ENCODE assay signal across 12 mouse cellular contexts in genomic region chr5:110417756-110418522, GRCm38 (mm10). TPM values are rescaled to one million over a fixed set of nuclear protein-coding genes. Genes with fewer than 3 reads are reported as not detected.
DNase-seq lines count a peak whose midpoint lies in the region; ATAC-seq lines count a peak whose summit lies in the region.
"Had no signal": no experiment of that assay in that cellular context is flagged by ENCODE, and none has a peak within 500 bp of the region (broad histone marks: within the 10 kb centered on the region; RNA-seq: fewer than 3 reads in every experiment).

No protein-coding gene starts in this region.

- no peak; the same call in 1 of the 2 replicates for ATAC-seq in heart, embryonic 15.5 days (replicated peaks; ENCODE audit: insufficient number of reproducible peaks, insufficient read depth, low FRiP score, low read depth)
- ATAC-seq in forebrain, embryonic 11.5 days (replicated peaks; ENCODE audit: low FRiP score): no peak
- ATAC-seq in hindbrain, embryonic 15.5 days (ENCODE audit: low FRiP score, low read depth): no peak
- ATAC-seq in erythroid progenitor cell, adult 5-6 weeks (replicated peaks; ENCODE audit: low FRiP score, poor library complexity, severe bottlenecking): no peak

- intact Hi-C loops in heart, postnatal 36 days (cut with DNase I): no loop called here

- H3K4me1 ChIP-seq in heart, embryonic 15.5 days (replicated peaks): peaks cover 29% of the 10 kb centered on the region
- peaks cover 32% of the 10 kb centered on the region for H3K4me1 ChIP-seq in forebrain, embryonic 11.5 days (replicated peaks; ENCODE audit: control insufficient read depth, insufficient read depth, low read length)
- H3K4me1 ChIP-seq in hindbrain, embryonic 15.5 days (replicated peaks): peaks cover 34% of the 10 kb centered on the region

- no peaks in the 10 kb centered on the region for H3K27me3 ChIP-seq in heart, embryonic 15.5 days
- H3K27me3 ChIP-seq in forebrain, embryonic 11.5 days (ENCODE audit: control insufficient read depth, insufficient read depth, low read length): no peaks in the 10 kb centered on the region
- H3K27me3 ChIP-seq in hindbrain, embryonic 15.5 days: no peaks in the 10 kb centered on the region
- H3K27me3 ChIP-seq: heart, embryonic 13.5 days; megakaryocyte, embryonic 14.5 days had no signal

- H3K9me3 ChIP-seq in heart, embryonic 15.5 days (replicated peaks): no peaks in the 10 kb centered on the region
- H3K9me3 ChIP-seq in forebrain, embryonic 11.5 days (ENCODE audit: control insufficient read depth, low read length): no peaks in the 10 kb centered on the region
- no peaks in the 10 kb centered on the region for H3K9me3 ChIP-seq in hindbrain, embryonic 15.5 days
- H3K9me3 ChIP-seq: heart, embryonic 13.5 days; megakaryocyte, embryonic 14.5 days had no signal

- no peak overlapping the region for H3K4me3 ChIP-seq in heart, embryonic 15.5 days
- no peak overlapping the region for H3K4me3 ChIP-seq in forebrain, embryonic 11.5 days (ENCODE audit: low read depth, low read length)
- no peak overlapping the region for H3K4me3 ChIP-seq in hindbrain, embryonic 15.5 days
- H3K4me3 ChIP-seq: heart, embryonic 13.5 days; megakaryocyte, embryonic 14.5 days had no signal

- H3K4me2 ChIP-seq in heart, embryonic 15.5 days: no peak overlapping the region
- peak overlapping the region; percentile 34; the same call in 1 of the 2 replicates for H3K4me2 ChIP-seq in forebrain, embryonic 11.5 days (ENCODE audit: low read depth, low read length, severe bottlenecking)
- no peak overlapping the region for H3K4me2 ChIP-seq in hindbrain, embryonic 15.5 days
- H3K4me2 ChIP-seq: heart, embryonic 13.5 days had no signal

- DNase-seq in heart, postnatal 36 days: no peak
- peak; percentile 82 to 88 for DNase-seq in adrenal gland, adult (ENCODE audit: inconsistent age in 2 of 2, low spot score in 1 of 2)
- no peak for DNase-seq in forebrain, embryonic 11.5 days (ENCODE audit: low spot score)
- no peak for DNase-seq in ovary, postnatal 14 days (ENCODE audit: low spot score)
- no peak for DNase-seq in kidney, postnatal 36 days
- DNase-seq: kidney, adult 2 months; lung, adult 2 months had no signal

- H3K9ac ChIP-seq in heart, embryonic 15.5 days: no peak overlapping the region
- H3K9ac ChIP-seq in forebrain, embryonic 11.5 days (ENCODE audit: low read length): no peak overlapping the region; the same call in 1 of the 2 replicates
- H3K9ac ChIP-seq in hindbrain, embryonic 15.5 days: no peak overlapping the region
- H3K9ac ChIP-seq: heart, embryonic 13.5 days had no signal

- 56% methylated on average over 14 of the region's 14 CpGs for WGBS in heart, embryonic 15.5 days
- 51% methylated on average over 14 of the region's 14 CpGs for WGBS in forebrain, embryonic 11.5 days
- WGBS in hindbrain, embryonic 15.5 days: 56% methylated on average over 14 of the region's 14 CpGs

- peak overlapping the region; percentile 1; the same call in 1 of the 2 replicates for H3K27ac ChIP-seq in heart, embryonic 15.5 days
- peak overlapping the region; percentile 93; the same call in 1 of the 2 replicates for H3K27ac ChIP-seq in forebrain, embryonic 11.5 days (ENCODE audit: low read depth, low read length)
- H3K27ac ChIP-seq in hindbrain, embryonic 15.5 days (replicated peaks): peak overlapping the region; percentile 71; the same call in 1 of the 2 replicates
- H3K27ac ChIP-seq: heart, embryonic 13.5 days had no signal

- H3K36me3 ChIP-seq in heart, embryonic 15.5 days: 0 out of 2 replicates have a peak, but pooled peaks cover 4% of the 10 kb centered on the region
- no peaks in the 10 kb centered on the region for H3K36me3 ChIP-seq in forebrain, embryonic 11.5 days (ENCODE audit: control insufficient read depth, insufficient read depth, low read length)
- no peaks in the 10 kb centered on the region for H3K36me3 ChIP-seq in hindbrain, embryonic 15.5 days

RNA-seq across cellular contexts. Expression of gene Fbrsl1, which starts 30.4 kb away (rescaled TPM):
- polyA plus RNA-seq in heart, embryonic 15.5 days (2015; fragmentation: Nextera tagmentation; extraction: Ambion mirVana): 6.6 and 11.6 TPM in 2 replicates
- total RNA-seq in heart, postnatal 36 days (2021): 10 to 100 TPM; 38.5 to 50.5 TPM
- polyA plus RNA-seq in forebrain, embryonic 11.5 days (2014; fragmentation: Nextera tagmentation; extraction: Ambion mirVana): 39.5 and 41.1 TPM in 2 replicates
- polyA plus RNA-seq in hindbrain, embryonic 15.5 days (2015; fragmentation: Nextera tagmentation; extraction: Ambion mirVana): 20.8 and 25.1 TPM in 2 replicates
- total RNA-seq in erythroid progenitor cell, adult 5-6 weeks (2015; ENCODE audit: low replicate concordance): 12.6 and 32.4 TPM in 2 replicates
- total RNA-seq in erythroid progenitor cell, adult 5-6 weeks (2017; ENCODE audit: low replicate concordance): 13.6 and 17.1 TPM in 2 replicates

Comparison
In these comparisons a context has a peak if more than half of its experiments do, and no peak if none do; other contexts are left out.
1. H3K27ac ChIP-seq: peak in every context shown above with its lines; median percentile 93 in forebrain, embryonic 11.5 days; 71 in hindbrain, embryonic 15.5 days; 1 in heart, embryonic 15.5 days.
2. DNase-seq: peak in adrenal gland, adult (2 of 2); none in heart, postnatal 36 days (0 of 2), forebrain, embryonic 11.5 days (single experiment), ovary, postnatal 14 days (single experiment) and kidney, postnatal 36 days (0 of 2).